Mouse (Mus musculus) intestine, embryonic 15.5 days (tissue): ENCODE data around the gene Fam120c. TPM values are rescaled to one million over a fixed set of nuclear protein-coding genes. Genes with fewer than 3 reads are reported as not detected.
"Not testable (repeated sequence)": the region's sequence is repeated elsewhere in the genome, so short reads cannot be mapped to it uniquely, and the experiment has no call there.

Source experiments
- ATAC-seq: fragments of 200-750 bp; cut with Nextera tagmentation; 2 replicates; pipeline ENCODE4 v1.8.0; 2017; ENCODE audit warnings: moderate TSS enrichment, moderate library complexity
- H3K27ac ChIP-seq: fragments of 300-500 bp; sonication (generic); 2 replicates; pipeline ENCODE4 v1.5.1; 2015; ENCODE audit warnings: mild to moderate bottlenecking, inconsistent platforms
- H3K27me3 ChIP-seq: fragments of 300-500 bp; sonication (generic); replicated peaks from 2 replicates; pipeline ENCODE4 v1.6.1; 2015; ENCODE audit warnings: inconsistent platforms
- H3K36me3 ChIP-seq: fragments of 300-500 bp; sonication (generic); 2 replicates; pipeline ENCODE4 v1.6.1; 2015; ENCODE audit warnings: inconsistent platforms
- H3K4me1 ChIP-seq: fragments of 300-500 bp; sonication (generic); replicated peaks from 2 replicates; pipeline ENCODE4 v1.6.1; 2015; ENCODE audit warnings: inconsistent platforms
- H3K4me2 ChIP-seq: fragments of 300-500 bp; sonication (generic); replicated peaks from 2 replicates; pipeline ENCODE4 v1.6.1; 2015; ENCODE audit warnings: mild to moderate bottlenecking, inconsistent platforms
- H3K4me3 ChIP-seq: fragments of 300-500 bp; sonication (generic); replicated peaks from 2 replicates; pipeline ENCODE4 v1.5.1; 2015; ENCODE audit warnings: inconsistent platforms
- H3K9ac ChIP-seq: fragments of 300-500 bp; sonication (generic); 2 replicates; pipeline ENCODE4 v1.6.1; 2015; ENCODE audit warnings: inconsistent platforms
- H3K9me3 ChIP-seq: fragments of 300-500 bp; sonication (generic); 2 replicates; pipeline ENCODE4 v1.6.1; 2016; ENCODE audit warnings: inconsistent platforms
- WGBS: fragments of 180-500 bp; shearing (Covaris S2); methylation state at CpG from one replicate; pipeline ENCODE4 v1.1.7; 2015; 5-methylcytosine and 5-hydroxymethylcytosine counted together
- polyA plus RNA-seq: library from polyadenylated mRNA; unstranded; fragments of >200 nt; fragmentation: Nextera tagmentation; extraction: Ambion mirVana; gene quantifications from 2 replicates; pipeline ENCODE4 v1.2.1, GENCODE M21; 2015

Gene Fam120c
- polyA plus RNA-seq, 1 experiment from 2014 or later, result 3.1 TPM

- no peak overlapping the region for H3K4me2 ChIP-seq
- H3K36me3 ChIP-seq, result no peaks in the 10 kb centered on the region
- ATAC-seq, result no peak
- no peaks in the 10 kb centered on the region for H3K9me3 ChIP-seq
- no peak overlapping the region for H3K27ac ChIP-seq
- H3K9ac ChIP-seq, result no peak overlapping the region
- H3K4me1 ChIP-seq, result no peaks in the 10 kb centered on the region
- H3K4me3 ChIP-seq, result no peak overlapping the region
- H3K27me3 ChIP-seq, result no peaks in the 10 kb centered on the region
- 86% methylated on average over 1 of the region's 1 CpGs for WGBS
These were observed 100.2 kb downstream of the Fam120c start for GRCm38 (mm10) chrX:151444189-151444588.

- WGBS, result 79% methylated on average over 3 of the region's 3 CpGs
- no peak overlapping the region for H3K27ac ChIP-seq
- no peak for ATAC-seq
- no peak overlapping the region for H3K4me2 ChIP-seq
- H3K36me3 ChIP-seq, result no peaks in the 10 kb centered on the region
- no peaks in the 10 kb centered on the region for H3K9me3 ChIP-seq
- H3K4me1 ChIP-seq, result no peaks in the 10 kb centered on the region
- H3K9ac ChIP-seq, result no peak overlapping the region
- no peaks in the 10 kb centered on the region for H3K27me3 ChIP-seq
- no peak overlapping the region for H3K4me3 ChIP-seq
These were observed 144.2 kb downstream of the Fam120c start for GRCm38 (mm10) chrX:151488128-151488527.

GRCm38 (mm10) chrX:151493269-151493668 lies 149.3 kb downstream of the Fam120c start:
- H3K27ac ChIP-seq, H3K9ac ChIP-seq, H3K4me3 ChIP-seq, H3K4me1 ChIP-seq, H3K27me3 ChIP-seq, H3K36me3 ChIP-seq, ATAC-seq, H3K9me3 ChIP-seq, H3K4me2 ChIP-seq: not testable (repeated sequence)
- 92% methylated on average over 4 of the region's 4 CpGs for WGBS

- Histone ChIP-seq H3K9ac (no peak overlapping the region), H3K4me2 (no peak overlapping the region), H3K27ac (no peak overlapping the region), H3K9me3 (no peaks in the 10 kb centered on the region), H3K4me3 (no peak overlapping the region), H3K27me3 (no peaks in the 10 kb centered on the region), H3K36me3 (no peaks in the 10 kb centered on the region), H3K4me1 (no peaks in the 10 kb centered on the region)
- WGBS, result 83% methylated on average over 1 of the region's 1 CpGs
- no peak for ATAC-seq
These were observed 152.6 kb downstream of the Fam120c start for GRCm38 (mm10) chrX:151496596-151496995.

- no peak overlapping the region for H3K4me2 ChIP-seq
- no peak overlapping the region for H3K9ac ChIP-seq
- no peaks in the 10 kb centered on the region for H3K27me3 ChIP-seq
- H3K36me3 ChIP-seq, result no peaks in the 10 kb centered on the region
- no peak overlapping the region for H3K27ac ChIP-seq
- H3K4me1 ChIP-seq, result no peaks in the 10 kb centered on the region
- ATAC-seq, result no peak
- no peaks in the 10 kb centered on the region for H3K9me3 ChIP-seq
- H3K4me3 ChIP-seq, result no peak overlapping the region
These were observed 164.6 kb downstream of the Fam120c start for GRCm38 (mm10) chrX:151508536-151508935.

- Histone ChIP-seq H3K9ac (no peak overlapping the region), H3K27ac (no peak overlapping the region), H3K27me3 (no peaks in the 10 kb centered on the region), H3K9me3 (no peaks in the 10 kb centered on the region), H3K4me2 (no peak overlapping the region), H3K4me1 (no peaks in the 10 kb centered on the region), H3K36me3 (no peaks in the 10 kb centered on the region), H3K4me3 (no peak overlapping the region)
- WGBS, result 73% methylated on average over 1 of the region's 1 CpGs
- no peak for ATAC-seq
These were observed 165.9 kb downstream of the Fam120c start for GRCm38 (mm10) chrX:151509906-151510305.

- no peaks in the 10 kb centered on the region for H3K9me3 ChIP-seq
- no peak for ATAC-seq
- H3K4me1 ChIP-seq, result no peaks in the 10 kb centered on the region
- no peaks in the 10 kb centered on the region for H3K27me3 ChIP-seq
- H3K4me3 ChIP-seq, result no peak overlapping the region
- no peak overlapping the region for H3K27ac ChIP-seq
- H3K36me3 ChIP-seq, result no peaks in the 10 kb centered on the region
- WGBS, result 76% methylated on average over 3 of the region's 3 CpGs
- no peak overlapping the region for H3K9ac ChIP-seq
- no peak overlapping the region for H3K4me2 ChIP-seq
These were observed 169.1 kb downstream of the Fam120c start for GRCm38 (mm10) chrX:151513066-151513465.

GRCm38 (mm10) chrX:151513694-151514093 lies 169.7 kb downstream of the Fam120c start:
- ATAC-seq, result no peak
- 85% methylated on average over 2 of the region's 2 CpGs for WGBS
- Histone ChIP-seq H3K27me3 (no peaks in the 10 kb centered on the region), H3K36me3 (no peaks in the 10 kb centered on the region), H3K9ac (no peak overlapping the region), H3K4me2 (no peak overlapping the region), H3K27ac (no peak overlapping the region), H3K9me3 (no peaks in the 10 kb centered on the region), H3K4me1 (no peaks in the 10 kb centered on the region), H3K4me3 (no peak overlapping the region)

- Histone ChIP-seq H3K9ac (no peak overlapping the region), H3K4me1 (no peaks in the 10 kb centered on the region), H3K9me3 (no peaks in the 10 kb centered on the region), H3K4me3 (no peak overlapping the region), H3K27ac (no peak overlapping the region), H3K36me3 (no peaks in the 10 kb centered on the region), H3K27me3 (no peaks in the 10 kb centered on the region), H3K4me2 (no peak overlapping the region)
- 61% methylated on average over 1 of the region's 1 CpGs for WGBS
- no peak for ATAC-seq
These were observed 174.2 kb downstream of the Fam120c start for GRCm38 (mm10) chrX:151518181-151518580.

- Histone ChIP-seq H3K4me1 (no peaks in the 10 kb centered on the region), H3K4me3 (peak overlapping the region; percentile 54), H3K27ac (peak overlapping the region; percentile 98), H3K9me3 (no peaks in the 10 kb centered on the region), H3K36me3 (no peaks in the 10 kb centered on the region), H3K27me3 (no peaks in the 10 kb centered on the region), H3K9ac (peak overlapping the region; percentile 23; the same call in 1 of the 2 replicates), H3K4me2 (peak overlapping the region; percentile 39)
- WGBS, result 18% methylated on average over 17 of the region's 17 CpGs
- no peak for ATAC-seq
These were observed 176.1 kb downstream of the Fam120c start for GRCm38 (mm10) chrX:151520127-151520457.

- H3K27ac ChIP-seq, result peak within 1 kb of the TSS; percentile 98
- no peaks in the 10 kb centered on the region for H3K4me1 ChIP-seq
- H3K4me3 ChIP-seq, result peak within 1 kb of the TSS; percentile 54
- no peaks in the 10 kb centered on the region for H3K27me3 ChIP-seq
- no peaks in the 10 kb centered on the region for H3K9me3 ChIP-seq
- peak; percentile 98 for ATAC-seq
- 26% methylated on average over 68 of the region's 68 CpGs for WGBS
- H3K36me3 ChIP-seq, result no peaks in the 10 kb centered on the region
- peak within 1 kb of the TSS; percentile 63 for H3K4me2 ChIP-seq
- H3K9ac ChIP-seq, result peak within 1 kb of the TSS; percentile 65
These were observed 176.7 kb downstream of the Fam120c start, which contains the start of gene Phf8 for GRCm38 (mm10) chrX:151520458-151521322. Phf8 (plus strand) TSS chrX:151520672.
